Mouse (Mus musculus): ENCODE measurements at regions not wholly inside any gene's neighbourhood (a gene's known extent, or its start where the extent isn't known, plus 50 kb on each side); places are given as distances from the start of the nearest gene placed in this dataset.

GRCm38 (mm10) chr7:72469691-72470090, 163.3 kb upstream of the Mctp2 start:
- Histone ChIP-seq H3K4me2 (replicated peaks; ENCODE audit: low read depth) (no peak overlapping the region), H3K27ac (replicated peaks) (no peak overlapping the region), H3K36me3 (ENCODE audit: control insufficient read depth, insufficient read depth, low read length) (no peaks in the 10 kb centered on the region), H3K4me1 (replicated peaks; ENCODE audit: control insufficient read depth, insufficient read depth) (no peaks in the 10 kb centered on the region), H3K9me3 (ENCODE audit: control insufficient read depth, low read length) (no peaks in the 10 kb centered on the region), H3K4me3 (ENCODE audit: low read depth, low read length) (no peak overlapping the region), H3K9ac (ENCODE audit: low read length) (no peak overlapping the region), H3K27me3 (ENCODE audit: control insufficient read depth, insufficient read depth, low read length) (no peaks in the 10 kb centered on the region)
- TF ChIP-seq EP300 (optimal IDR thresholded peaks at IDR 0.05): no peak
- ATAC-seq (ENCODE audit: low FRiP score, low TSS enrichment): no peak
- DNase-seq (ENCODE audit: low spot score): no peak
- 39% methylated on average over 2 of the region's 2 CpGs for WGBS

GRCm38 (mm10) chr7:72474751-72475150, 168.3 kb upstream of the Mctp2 start:
- ATAC-seq (ENCODE audit: low FRiP score, low TSS enrichment): no peak
- TF ChIP-seq EP300 (optimal IDR thresholded peaks at IDR 0.05) (no peak), CTCF (IDR thresholded peaks at IDR 0.05; ENCODE audit: low read depth) (no peak)
- H3K4me2 ChIP-seq (replicated peaks; ENCODE audit: low read depth): no peak overlapping the region
- H3K4me1 ChIP-seq (replicated peaks; ENCODE audit: control insufficient read depth, insufficient read depth): no peaks in the 10 kb centered on the region
- H3K9me3 ChIP-seq (ENCODE audit: control insufficient read depth, low read length): no peaks in the 10 kb centered on the region
- H3K36me3 ChIP-seq (ENCODE audit: control insufficient read depth, insufficient read depth, low read length): no peaks in the 10 kb centered on the region
- H3K9ac ChIP-seq (ENCODE audit: low read length): no peak overlapping the region
- no peak for DNase-seq (ENCODE audit: low spot score)
- WGBS: 17% methylated on average over 4 of the region's 4 CpGs
- no peaks in the 10 kb centered on the region for H3K27me3 ChIP-seq (ENCODE audit: control insufficient read depth, insufficient read depth, low read length)
- H3K27ac ChIP-seq (replicated peaks): no peak overlapping the region
- no peak overlapping the region for H3K4me3 ChIP-seq (ENCODE audit: low read depth, low read length)

- no peak for DNase-seq (ENCODE audit: low spot score)
- no peak overlapping the region for H3K4me2 ChIP-seq (replicated peaks; ENCODE audit: low read depth)
- H3K4me1 ChIP-seq (replicated peaks; ENCODE audit: control insufficient read depth, insufficient read depth): no peaks in the 10 kb centered on the region
- ATAC-seq (ENCODE audit: low FRiP score, low TSS enrichment): no peak
- no peak overlapping the region for H3K4me3 ChIP-seq (ENCODE audit: low read depth, low read length)
- no peaks in the 10 kb centered on the region for H3K36me3 ChIP-seq (ENCODE audit: control insufficient read depth, insufficient read depth, low read length)
- H3K9ac ChIP-seq (ENCODE audit: low read length): no peak overlapping the region
- no peak for TF ChIP-seq CTCF (IDR thresholded peaks at IDR 0.05; ENCODE audit: low read depth)
- no peak for TF ChIP-seq EP300 (optimal IDR thresholded peaks at IDR 0.05)
- H3K27me3 ChIP-seq (ENCODE audit: control insufficient read depth, insufficient read depth, low read length): no peaks in the 10 kb centered on the region
- no peak overlapping the region for H3K27ac ChIP-seq (replicated peaks)
- no peaks in the 10 kb centered on the region for H3K9me3 ChIP-seq (ENCODE audit: control insufficient read depth, low read length)
- 91% methylated on average over 1 of the region's 1 CpGs for WGBS
Observed at GRCm38 (mm10) chr7:72478936-72479335, 172.5 kb upstream of the Mctp2 start.

GRCm38 (mm10) chr7:72481275-72481674, 174.9 kb upstream of the Mctp2 start:
- WGBS: 79% methylated on average over 2 of the region's 2 CpGs
- TF ChIP-seq CTCF (IDR thresholded peaks at IDR 0.05; ENCODE audit: low read depth) (no peak), EP300 (optimal IDR thresholded peaks at IDR 0.05) (no peak)
- H3K27ac ChIP-seq (replicated peaks): no peak overlapping the region
- ATAC-seq (ENCODE audit: low FRiP score, low TSS enrichment): no peak
- no peaks in the 10 kb centered on the region for H3K9me3 ChIP-seq (ENCODE audit: control insufficient read depth, low read length)
- no peak overlapping the region for H3K9ac ChIP-seq (ENCODE audit: low read length)
- no peaks in the 10 kb centered on the region for H3K4me1 ChIP-seq (replicated peaks; ENCODE audit: control insufficient read depth, insufficient read depth)
- H3K4me2 ChIP-seq (replicated peaks; ENCODE audit: low read depth): no peak overlapping the region
- DNase-seq (ENCODE audit: low spot score): no peak
- H3K4me3 ChIP-seq (ENCODE audit: low read depth, low read length): no peak overlapping the region
- H3K36me3 ChIP-seq (ENCODE audit: control insufficient read depth, insufficient read depth, low read length): no peaks in the 10 kb centered on the region
- no peaks in the 10 kb centered on the region for H3K27me3 ChIP-seq (ENCODE audit: control insufficient read depth, insufficient read depth, low read length)

- no peak for TF ChIP-seq CTCF (IDR thresholded peaks at IDR 0.05; ENCODE audit: low read depth)
- TF ChIP-seq EP300 (optimal IDR thresholded peaks at IDR 0.05): no peak
- Histone ChIP-seq H3K4me3 (ENCODE audit: low read depth, low read length) (no peak overlapping the region), H3K4me1 (replicated peaks; ENCODE audit: control insufficient read depth, insufficient read depth) (no peaks in the 10 kb centered on the region), H3K27ac (replicated peaks) (no peak overlapping the region), H3K9me3 (ENCODE audit: control insufficient read depth, low read length) (no peaks in the 10 kb centered on the region), H3K9ac (ENCODE audit: low read length) (no peak overlapping the region), H3K27me3 (ENCODE audit: control insufficient read depth, insufficient read depth, low read length) (no peaks in the 10 kb centered on the region), H3K36me3 (ENCODE audit: control insufficient read depth, insufficient read depth, low read length) (no peaks in the 10 kb centered on the region), H3K4me2 (replicated peaks; ENCODE audit: low read depth) (no peak overlapping the region)
- ATAC-seq (ENCODE audit: low FRiP score, low TSS enrichment) (no peak), DNase-seq (ENCODE audit: low spot score) (no peak)
Observed at GRCm38 (mm10) chr7:72490161-72490560, 183.8 kb upstream of the Mctp2 start.

GRCm38 (mm10) chr7:72493292-72493691, 186.9 kb upstream of the Mctp2 start:
- no peaks in the 10 kb centered on the region for H3K36me3 ChIP-seq (ENCODE audit: control insufficient read depth, insufficient read depth, low read length)
- TF ChIP-seq EP300 (optimal IDR thresholded peaks at IDR 0.05) (no peak), CTCF (IDR thresholded peaks at IDR 0.05; ENCODE audit: low read depth) (no peak)
- no peaks in the 10 kb centered on the region for H3K27me3 ChIP-seq (ENCODE audit: control insufficient read depth, insufficient read depth, low read length)
- ATAC-seq (ENCODE audit: low FRiP score, low TSS enrichment): peak; percentile 77; the same call in 1 of the 2 replicates
- H3K9me3 ChIP-seq (ENCODE audit: control insufficient read depth, low read length): no peaks in the 10 kb centered on the region
- no peak overlapping the region for H3K27ac ChIP-seq (replicated peaks)
- no peak overlapping the region for H3K9ac ChIP-seq (ENCODE audit: low read length)
- H3K4me3 ChIP-seq (ENCODE audit: low read depth, low read length): no peak overlapping the region
- DNase-seq (ENCODE audit: low spot score): peak; percentile 55
- H3K4me2 ChIP-seq (replicated peaks; ENCODE audit: low read depth): no peak overlapping the region
- H3K4me1 ChIP-seq (replicated peaks; ENCODE audit: control insufficient read depth, insufficient read depth): no peaks in the 10 kb centered on the region
